Mouse (Mus musculus): ENCODE measurements around the gene Arfgef3. TPM values are rescaled to one million over a fixed set of nuclear protein-coding genes. Genes with fewer than 3 reads are reported as not detected.

The Arfgef3 gene
- 1 to 10 TPM; 2.1 TPM for total RNA-seq (2021)

- peak; percentile 68 for DNase-seq
These were observed at the start of gene Arfgef3 for GRCm38 (mm10) chr10:18743286-18744142. Gene Arfgef3 (minus strand): TSS chr10:18743949.

- DNase-seq = no peak
These were observed 46.3 kb upstream of the Arfgef3 start for GRCm38 (mm10) chr10:18790063-18790462.

- no peak for DNase-seq
These were observed 44.9 kb upstream of the Arfgef3 start for GRCm38 (mm10) chr10:18788601-18789000.

- DNase-seq = no peak
These were observed 42.9 kb upstream of the Arfgef3 start, which contains the start of gene Gm4922 for GRCm38 (mm10) chr10:18786693-18787092. Gene Gm4922 (minus strand): TSS chr10:18786793.

GRCm38 (mm10) chr10:18777546-18777945 is 33.8 kb upstream of the Arfgef3 start:
- no peak for DNase-seq

GRCm38 (mm10) chr10:18772537-18773179 is 28.9 kb upstream of the Arfgef3 start:
- DNase-seq = peak; percentile 32

- no peak for DNase-seq
These were observed 26.2 kb upstream of the Arfgef3 start for GRCm38 (mm10) chr10:18769909-18770308.

- DNase-seq = peak; percentile 77
These were observed 16.5 kb upstream of the Arfgef3 start for GRCm38 (mm10) chr10:18760241-18760640.

- no peak for DNase-seq
These were observed 6.3 kb upstream of the Arfgef3 start for GRCm38 (mm10) chr10:18750057-18750456.

- no peak for DNase-seq
These were observed 1.7 kb downstream of the Arfgef3 start for GRCm38 (mm10) chr10:18742086-18742485.

- DNase-seq = no peak
These were observed 2.7 kb downstream of the Arfgef3 start for GRCm38 (mm10) chr10:18741024-18741423.

GRCm38 (mm10) chr10:18728548-18728947 is 15.2 kb downstream of the Arfgef3 start:
- no peak for DNase-seq

- DNase-seq = no peak
These were observed 32.3 kb downstream of the Arfgef3 start for GRCm38 (mm10) chr10:18711436-18711835.

GRCm38 (mm10) chr10:18710949-18711348 is 32.8 kb downstream of the Arfgef3 start:
- DNase-seq = peak; percentile 7

- DNase-seq = no peak
These were observed 33.9 kb downstream of the Arfgef3 start for GRCm38 (mm10) chr10:18709836-18710235.

- DNase-seq = no peak
These were observed 35.1 kb downstream of the Arfgef3 start for GRCm38 (mm10) chr10:18708641-18709040.

GRCm38 (mm10) chr10:18704393-18705120 is 39.2 kb downstream of the Arfgef3 start:
- DNase-seq = no peak

GRCm38 (mm10) chr10:18701517-18701916 is 42.2 kb downstream of the Arfgef3 start:
- DNase-seq = no peak

- DNase-seq = peak; percentile 48
These were observed 43.6 kb downstream of the Arfgef3 start for GRCm38 (mm10) chr10:18700117-18700516.

- peak; percentile 5 for DNase-seq
These were observed 44.6 kb downstream of the Arfgef3 start for GRCm38 (mm10) chr10:18699151-18699550.

GRCm38 (mm10) chr10:18696461-18696860 is 47.3 kb downstream of the Arfgef3 start:
- no peak for DNase-seq

GRCm38 (mm10) chr10:18688234-18688633 is 55.5 kb downstream of the Arfgef3 start:
- peak; percentile 12 for DNase-seq

- no peak for DNase-seq
These were observed 62.3 kb downstream of the Arfgef3 start for GRCm38 (mm10) chr10:18681385-18681954.

Measured in heart, postnatal 4 days (tissue).